Mouse (Mus musculus): ENCODE data around the gene Arrdc1.

The Arrdc1 gene

GRCm38 (mm10) chr2:24934441-24934963, 550 bp downstream of the Arrdc1 start:
- ChIA-PET CTCF (interaction anchor here in 3 of 4 experiments (0.8 to 1.8 kb wide), 22 partner anchors 11 to 491 kb away, joined by 3 to 13 read pairs (median 3); partner anchors contain the start of genes Zmynd19 (in 2 of the 3), Dph7 (in 1 of the 3), Nrarp (in 1 of the 3) and Pnpla7 (in 1 of the 3)), POLR2A (interaction anchor here (0.6 to 6.5 kb wide), 89 partner anchors 8 to 929 kb away, joined by 3 to 163 read pairs (median 5); partner anchors contain the start of genes Ehmt1 (in 4 of the 4), Zmynd19 (in 4 of the 4), Mrpl41 (in 3 of the 4) and Pnpla7 (in 3 of the 4))

GRCm38 (mm10) chr2:24929593-24929992, 5.5 kb downstream of the Arrdc1 start:
- CTCF ChIA-PET: no interaction called here
- POLR2A ChIA-PET: no interaction called here

GRCm38 (mm10) chr2:24929119-24929518, 5.9 kb downstream of the Arrdc1 start:
- CTCF ChIA-PET: no interaction called here
- POLR2A ChIA-PET: interaction anchor here in 1 of 4 experiments (1.3 kb wide), 1 partner anchor 9 kb away, joined by 6 read pairs; the partner anchor contains the start of gene Ehmt1

- CTCF ChIA-PET: interaction anchor here in 1 of 4 experiments (0.6 kb wide), 1 partner anchor 55 kb away, joined by 3 read pairs; no protein-coding TSS in a partner anchor
- POLR2A ChIA-PET: interaction anchor here in 2 of 4 experiments (1.1 to 1.3 kb wide), 2 partner anchors 8 kb away, joined by 4 to 6 read pairs; partner anchors contain the start of gene Ehmt1 (in 2 of the 2)
Observed at GRCm38 (mm10) chr2:24927810-24928479, 7.1 kb downstream of the Arrdc1 start.

GRCm38 (mm10) chr2:24926965-24927358, 8.1 kb downstream of the Arrdc1 start:
- CTCF ChIA-PET: no interaction called here
- POLR2A ChIA-PET: interaction anchor here in 3 of 4 experiments (0.5 to 4.0 kb wide), 3 partner anchors 8 to 39 kb away, joined by 6 to 26 read pairs (median 15); partner anchors contain the start of gene Arrdc1 (in 2 of the 3)

GRCm38 (mm10) chr2:24926345-24926964, 8.6 kb downstream of the Arrdc1 start:
- ChIA-PET POLR2A (interaction anchor here in 3 of 4 experiments (0.5 to 4.0 kb wide), 3 partner anchors 8 to 39 kb away, joined by 6 to 26 read pairs (median 15); partner anchors contain the start of gene Arrdc1 (in 2 of the 3)), CTCF (no interaction called here)

- ChIA-PET POLR2A (interaction anchor here in 2 of 4 experiments (2.6 to 4.0 kb wide), 3 partner anchors 9 to 24 kb away, joined by 12 to 26 read pairs (median 20); partner anchors contain the start of genes Arrdc1 (in 2 of the 2) and Zmynd19 (in 1 of the 2)), CTCF (no interaction called here)
Observed at GRCm38 (mm10) chr2:24925284-24925683, 9.8 kb downstream of the Arrdc1 start.

- CTCF ChIA-PET: interaction anchor here in 3 of 4 experiments (0.5 to 1.4 kb wide), 9 partner anchors 10 to 355 kb away, joined by 3 to 11 read pairs (median 4); partner anchors contain the start of gene Arrdc1 (in 2 of the 3)
- POLR2A ChIA-PET: interaction anchor here in 3 of 4 experiments (0.7 to 4.0 kb wide), 8 partner anchors 9 to 301 kb away, joined by 3 to 26 read pairs (median 6); partner anchors contain the start of genes Arrdc1 (in 3 of the 3), Zmynd19 (in 2 of the 3) and Tubb4b (in 1 of the 3)
Observed at GRCm38 (mm10) chr2:24923561-24923960, 11.5 kb downstream of the Arrdc1 start.

- POLR2A ChIA-PET: interaction anchor here (0.5 to 3.7 kb wide), 26 partner anchors 8 to 668 kb away, joined by 3 to 69 read pairs (median 5); partner anchors contain the start of genes Arrdc1 (in 4 of the 4), Zmynd19 (in 3 of the 4), Mrpl41 (in 2 of the 4) and Anapc2 (in 1 of the 4)
- CTCF ChIA-PET: interaction anchor here in 2 of 4 experiments (0.5 to 1.2 kb wide), 5 partner anchors 14 to 31 kb away, joined by 3 to 7 read pairs (median 5); partner anchors contain the start of gene Arrdc1 (in 2 of the 2)
Observed at GRCm38 (mm10) chr2:24919839-24920175, 15.2 kb downstream of the Arrdc1 start.

- ChIA-PET POLR2A (interaction anchor here (0.5 to 3.7 kb wide), 33 partner anchors 9 to 393 kb away, joined by 3 to 69 read pairs (median 4); partner anchors contain the start of genes Arrdc1 (in 4 of the 4), Zmynd19 (in 3 of the 4), Mrpl41 (in 2 of the 4) and Anapc2 (in 1 of the 4)), CTCF (interaction anchor here in 2 of 4 experiments (0.5 to 1.2 kb wide), 5 partner anchors 14 to 30 kb away, joined by 3 to 7 read pairs (median 5); partner anchors contain the start of gene Arrdc1 (in 2 of the 2))
Observed at GRCm38 (mm10) chr2:24918930-24919838, 15.9 kb downstream of the Arrdc1 start, which contains the start of gene Ehmt1. Ehmt1 (minus strand) TSS chr2:24919614.

- POLR2A ChIA-PET: interaction anchor here in 2 of 4 experiments (1.2 to 1.7 kb wide), 4 partner anchors 9 to 37 kb away, joined by 3 to 6 read pairs (median 5); partner anchors contain the start of gene Arrdc1 (in 2 of the 2)
Observed at GRCm38 (mm10) chr2:24914762-24915161, 20.3 kb downstream of the Arrdc1 start.

GRCm38 (mm10) chr2:24912589-24912988, 22.5 kb downstream of the Arrdc1 start:
- ChIA-PET CTCF (interaction anchor here in 2 of 4 experiments (0.6 to 1.8 kb wide), 7 partner anchors 16 to 602 kb away, joined by 3 to 5 read pairs (median 3); partner anchors contain the start of gene Arrdc1 (in 2 of the 2)), POLR2A (interaction anchor here (0.7 to 2.4 kb wide), 8 partner anchors 10 to 87 kb away, joined by 3 to 18 read pairs (median 4); partner anchors contain the start of gene Arrdc1 (in 2 of the 4))

More at GRCm38 (mm10) chr2:24914762-24915161, 20.3 kb downstream of the Arrdc1 start:
- CTCF ChIA-PET: no interaction called here

- CTCF ChIA-PET: interaction anchor here in 3 of 4 experiments (0.6 to 1.8 kb wide), 9 partner anchors 15 to 601 kb away, joined by 3 to 5 read pairs (median 3); partner anchors contain the start of gene Arrdc1 (in 2 of the 3)
- POLR2A ChIA-PET: interaction anchor here (0.5 to 2.4 kb wide), 10 partner anchors 9 to 1909 kb away, joined by 3 to 18 read pairs (median 4); partner anchors contain the start of gene Arrdc1 (in 2 of the 4)
Observed at GRCm38 (mm10) chr2:24912189-24912588, 22.9 kb downstream of the Arrdc1 start.

- ChIA-PET CTCF (interaction anchor here in 1 of 4 experiments (0.7 kb wide), 1 partner anchor 13 kb away, joined by 4 read pairs; no protein-coding TSS in a partner anchor), POLR2A (interaction anchor here in 3 of 4 experiments (0.7 to 2.6 kb wide), 4 partner anchors 8 to 218 kb away, joined by 3 to 12 read pairs (median 5); partner anchors contain the start of genes Arrdc1 (in 1 of the 3) and Ehmt1 (in 1 of the 3))
Observed at GRCm38 (mm10) chr2:24910481-24910880, 24.6 kb downstream of the Arrdc1 start.

- POLR2A ChIA-PET: interaction anchor here in 3 of 4 experiments (0.7 to 2.6 kb wide), 7 partner anchors 13 to 108 kb away, joined by 3 to 19 read pairs (median 7); partner anchors contain the start of genes Arrdc1 (in 2 of the 3), Ehmt1 (in 2 of the 3) and Zmynd19 (in 1 of the 3)
- CTCF ChIA-PET: interaction anchor here in 3 of 4 experiments (0.5 to 0.7 kb wide), 4 partner anchors 32 to 335 kb away, joined by 3 to 19 read pairs (median 6); no protein-coding TSS in a partner anchor
Observed at GRCm38 (mm10) chr2:24905653-24906155, 29.3 kb downstream of the Arrdc1 start.
